Mouse (Mus musculus) olfactory bulb, adult 2 months (tissue): Measurements from ENCODE around the gene Tppp2.

Experiments used
- CTCF ChIP-seq: fragments of 200-500 bp; IDR thresholded peaks from 2 replicates; pipeline ENCODE4 v1.5.1; 2012; ENCODE audit warnings: low read depth, mild to moderate bottlenecking, low read length, moderate library complexity; ENCODE audit not compliant: insufficient read depth
- POLR2A ChIP-seq: fragments of 200-500 bp; IDR thresholded peaks from 2 replicates; pipeline ENCODE4 v1.6.1; 2012; ENCODE audit warnings: mild to moderate bottlenecking, low read depth, low read length, moderate library complexity; ENCODE audit not compliant: insufficient read depth

DNA sequence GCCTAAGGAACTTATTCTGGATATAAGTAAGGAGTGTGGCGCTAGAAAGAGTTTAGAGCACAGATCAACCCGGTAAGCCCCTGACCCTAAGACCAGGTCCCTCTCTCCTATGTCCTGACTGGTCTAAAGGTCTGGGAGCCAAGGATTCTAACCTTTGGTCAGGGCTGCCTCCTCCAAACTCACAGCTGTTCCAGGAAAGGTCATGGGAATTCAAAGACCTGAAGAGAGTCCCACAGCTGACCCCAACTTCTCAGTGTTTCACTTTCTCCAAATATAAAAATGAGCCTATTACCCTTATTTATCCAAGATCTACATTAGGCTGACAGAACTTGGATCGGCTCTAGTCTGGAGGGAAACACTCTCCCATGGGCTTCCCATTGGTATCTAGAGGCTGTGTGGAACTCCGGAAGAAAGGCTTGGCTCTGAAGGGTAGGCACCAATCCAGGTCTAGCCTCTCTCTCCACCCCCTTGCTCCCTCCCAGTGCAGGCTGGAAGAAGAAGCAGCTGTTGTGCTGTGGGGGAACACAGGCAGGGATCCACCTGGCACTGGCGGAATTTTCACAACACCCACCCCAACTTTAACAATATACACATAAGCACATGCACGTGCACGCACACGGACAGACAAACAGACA is 11.2 kb downstream of the Tppp2 start:
- no peak for TF ChIP-seq CTCF
- TF ChIP-seq POLR2A, result no peak
